Mouse (Mus musculus): ENCODE data around the gene Ppcdc.

Ppcdc gene

DNA sequence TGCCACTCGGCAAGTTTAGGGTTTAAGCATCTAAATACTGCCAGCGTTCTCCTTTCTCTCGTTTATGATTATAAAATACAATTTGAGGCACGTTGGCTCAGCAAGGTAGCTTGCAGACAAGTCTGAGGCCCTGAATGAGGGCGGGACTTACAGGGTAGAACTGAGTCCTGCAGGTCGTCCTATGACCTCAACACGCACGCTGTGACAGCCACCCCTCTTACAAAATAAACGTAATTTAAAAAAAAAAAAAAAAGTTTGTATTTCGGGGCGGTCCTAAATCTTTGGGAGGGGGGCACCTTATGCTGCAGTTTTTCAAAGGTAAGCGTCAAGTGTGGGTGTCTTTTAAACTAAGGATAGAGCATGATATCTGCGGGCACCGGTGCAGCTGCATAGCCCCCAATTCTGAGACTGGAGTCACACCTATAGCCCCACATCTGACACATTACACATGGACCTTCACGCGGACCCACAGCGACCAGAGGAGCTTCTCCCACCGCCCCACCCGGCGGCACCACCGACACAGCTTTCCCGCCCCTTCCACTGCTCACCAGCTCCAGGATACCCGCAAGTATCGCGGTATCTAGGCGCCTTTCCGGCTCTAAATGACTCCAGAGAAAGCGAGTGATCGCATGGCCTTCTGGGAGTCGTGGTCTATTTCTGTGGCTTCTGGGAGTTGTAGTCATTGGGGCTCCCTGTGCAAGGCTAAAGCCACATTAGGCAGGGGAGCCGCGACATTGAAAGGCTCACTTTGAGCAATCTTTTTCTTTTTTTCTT is at the start of gene Ppcdc:
TSS of gene Ppcdc (minus strand) at position 603 of the 774 bp plus-strand sequence.
- DNase-seq (ENCODE audit: low spot score in 2 of 2): peak; percentile 87 to 90

DNA sequence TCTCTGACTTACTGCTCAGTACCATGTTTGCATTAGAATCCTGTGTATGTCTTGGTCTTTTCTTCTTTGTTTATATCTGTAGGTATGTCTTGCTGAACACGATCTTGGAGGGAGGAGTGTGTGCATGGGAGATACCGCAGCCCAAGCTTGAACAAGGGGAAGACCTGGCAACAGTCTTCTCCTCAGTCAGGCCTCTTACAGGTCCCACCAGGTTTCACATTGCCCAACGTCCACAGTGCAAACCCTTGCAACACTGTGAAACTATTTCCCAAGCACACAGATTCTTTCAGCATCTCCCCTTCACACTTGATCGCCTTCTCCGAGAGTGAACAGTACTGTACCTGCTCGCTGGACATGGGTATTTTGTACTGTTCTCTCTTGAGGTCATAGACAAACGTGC is 47.9 kb upstream of the Ppcdc start:
- DNase-seq (ENCODE audit: low spot score in 2 of 2): no peak

DNA sequence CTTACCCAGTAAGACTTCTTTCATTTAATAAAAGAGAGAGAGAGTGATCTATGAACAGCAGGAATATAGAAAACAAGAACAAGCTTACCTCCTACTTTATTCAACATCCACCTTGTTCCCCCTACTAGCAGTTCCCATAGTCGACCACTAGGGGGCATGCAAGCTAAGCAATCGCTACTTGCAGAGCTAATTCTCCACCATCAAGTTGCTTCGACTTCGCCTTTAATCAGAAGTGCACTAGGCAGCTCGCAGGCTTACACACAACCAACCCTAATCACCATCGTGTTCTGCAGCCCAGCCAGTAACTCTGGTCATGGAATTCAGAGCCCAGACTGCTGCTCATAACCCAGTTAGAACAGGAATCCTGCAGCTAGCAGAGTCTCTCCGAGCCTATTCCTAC is 45.9 kb upstream of the Ppcdc start:
- DNase-seq (ENCODE audit: low spot score in 2 of 2): peak; percentile 57 to 79

DNA sequence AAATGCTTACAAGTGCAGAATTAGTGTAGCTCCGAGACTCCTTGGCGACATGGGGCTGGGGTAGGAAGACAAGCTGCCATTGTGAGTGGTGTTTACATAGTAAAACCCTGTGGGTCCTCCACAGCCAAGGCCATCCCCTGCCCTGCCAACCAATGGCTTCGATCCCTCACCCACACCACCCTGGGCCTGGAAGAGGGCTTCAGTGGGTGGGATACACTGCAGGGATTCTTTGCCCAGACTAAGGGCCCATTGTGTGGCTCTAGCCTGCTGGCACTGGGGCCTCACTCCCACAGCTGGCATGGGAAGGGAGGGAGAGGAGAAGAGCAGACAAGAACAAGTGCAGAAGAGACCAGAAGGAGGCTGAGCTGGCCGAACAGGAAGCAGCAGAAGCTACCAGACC is 29.0 kb upstream of the Ppcdc start:
- DNase-seq (ENCODE audit: low spot score in 2 of 2): no peak

DNA sequence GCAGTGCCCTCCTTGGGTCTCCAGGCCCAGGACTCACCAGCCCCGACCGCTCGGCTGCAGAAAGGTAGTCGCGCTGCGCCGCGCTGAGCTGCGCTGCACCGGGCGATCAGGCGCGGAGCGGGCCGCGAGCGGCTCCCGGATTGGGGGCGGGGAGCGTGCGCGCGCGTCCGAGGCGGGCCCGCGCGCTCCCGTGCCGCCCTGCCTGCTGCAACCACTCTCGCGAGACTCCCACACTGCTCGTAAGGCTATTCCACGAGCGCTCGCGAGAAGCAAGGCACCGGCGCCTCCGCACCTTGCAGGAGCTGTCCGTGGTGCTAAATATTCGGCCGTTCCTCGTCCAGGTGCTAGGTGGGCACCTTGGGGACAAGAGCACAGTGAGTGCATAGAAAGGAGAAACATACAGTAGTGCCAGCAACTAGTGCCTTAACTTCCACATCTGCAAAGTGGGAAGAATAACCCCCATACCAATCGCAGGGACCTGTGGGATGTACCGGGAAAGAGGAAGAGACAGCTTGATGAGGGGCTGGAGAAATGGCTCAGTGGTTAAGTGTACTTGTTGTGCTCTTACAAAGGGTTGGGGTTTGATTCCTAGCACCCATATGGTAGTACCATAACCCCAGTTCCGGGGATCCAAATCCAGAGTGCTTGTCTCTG is 28.1 kb upstream of the Ppcdc start, which contains the start of gene Scamp5:
TSS of gene Scamp5 (minus strand) at position 165 of the 654 bp plus-strand sequence.
- DNase-seq (ENCODE audit: low spot score in 2 of 2): peak; percentile 12 to 70

DNA sequence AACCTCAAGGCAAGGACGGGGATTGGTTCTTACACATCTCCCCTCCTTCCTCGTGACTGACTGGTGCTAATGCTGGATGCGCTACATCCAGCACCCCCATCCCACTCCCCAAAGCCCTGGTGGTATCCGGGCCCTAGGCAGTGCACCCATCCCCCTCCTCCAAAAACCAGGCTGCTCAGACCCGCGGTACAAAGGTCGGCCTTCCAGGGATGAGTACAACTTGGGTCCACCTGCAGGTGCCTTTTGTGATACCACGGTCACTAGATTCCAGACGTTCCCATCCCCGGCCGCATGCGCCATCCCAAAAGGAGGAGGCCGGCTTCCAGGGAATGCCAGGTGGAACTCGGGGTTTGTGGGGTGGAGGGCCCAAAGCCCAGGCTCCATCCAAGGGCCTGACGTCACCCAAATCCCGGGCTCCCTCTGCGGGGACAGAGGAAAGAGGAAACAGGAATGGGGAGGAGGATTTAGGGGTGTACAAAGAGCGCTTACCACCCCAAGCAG is 27.4 kb upstream of the Ppcdc start:
- no peak for DNase-seq (ENCODE audit: low spot score in 2 of 2)

DNA sequence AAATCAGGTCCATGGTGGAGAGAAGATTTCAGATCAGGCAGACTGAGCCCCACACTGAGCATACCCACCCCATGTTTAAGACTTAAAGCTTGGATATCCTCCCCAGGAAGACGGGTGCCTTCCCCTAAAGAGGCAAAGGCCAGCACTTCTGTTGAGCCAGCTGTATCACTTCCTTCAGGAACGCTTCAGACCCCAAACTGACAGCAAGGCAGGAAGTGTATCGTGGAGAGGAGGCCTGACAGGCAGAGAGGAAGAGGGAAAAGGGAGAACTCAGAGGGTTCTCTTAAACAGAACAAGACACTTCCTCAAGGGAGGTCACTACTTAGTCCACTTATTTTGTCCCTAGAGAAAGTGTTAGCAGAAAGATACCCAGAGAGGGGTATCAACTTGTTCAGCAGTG is 26.2 kb upstream of the Ppcdc start:
- no peak for DNase-seq (ENCODE audit: low spot score in 2 of 2)

DNA sequence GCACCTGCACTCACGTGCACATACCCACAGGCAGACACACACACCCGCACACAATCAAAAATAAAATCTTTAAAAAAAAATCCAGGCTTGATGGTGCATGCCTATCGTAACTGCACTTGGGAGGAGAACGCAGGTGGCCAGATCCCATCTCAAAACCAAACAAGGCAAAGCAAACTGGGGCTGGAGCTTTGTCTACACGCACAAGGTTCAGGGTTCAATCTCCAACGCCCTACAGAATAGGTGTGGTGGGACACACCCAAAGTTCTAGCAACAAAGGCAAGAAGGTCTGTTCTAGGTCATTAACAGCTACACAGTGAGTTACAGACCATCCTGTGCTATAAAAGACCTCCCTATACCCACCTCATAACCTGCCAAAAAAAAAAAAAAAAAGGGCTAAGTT is 22.9 kb upstream of the Ppcdc start:
- no peak for DNase-seq (ENCODE audit: low spot score in 2 of 2)

DNA sequence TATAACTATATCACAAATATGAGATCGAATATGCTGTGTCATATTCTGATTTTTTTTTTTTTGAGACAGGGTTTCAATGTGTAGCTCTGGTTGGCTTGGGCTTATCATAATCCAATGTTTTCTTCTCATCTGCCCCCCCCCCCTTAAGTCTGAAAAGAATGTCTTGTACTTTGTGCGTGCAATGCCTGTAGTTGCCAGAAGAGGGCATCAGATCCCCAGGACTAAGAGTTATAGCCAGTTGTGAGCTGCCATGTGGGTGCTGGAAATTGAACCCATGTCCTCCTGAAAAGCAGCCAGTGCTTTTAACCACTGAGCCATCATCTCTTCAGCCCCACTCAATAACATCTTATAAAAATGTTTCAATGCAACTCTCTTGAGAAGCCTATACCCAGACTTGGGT is 19.8 kb upstream of the Ppcdc start:
- no peak for DNase-seq (ENCODE audit: low spot score in 2 of 2)

DNA sequence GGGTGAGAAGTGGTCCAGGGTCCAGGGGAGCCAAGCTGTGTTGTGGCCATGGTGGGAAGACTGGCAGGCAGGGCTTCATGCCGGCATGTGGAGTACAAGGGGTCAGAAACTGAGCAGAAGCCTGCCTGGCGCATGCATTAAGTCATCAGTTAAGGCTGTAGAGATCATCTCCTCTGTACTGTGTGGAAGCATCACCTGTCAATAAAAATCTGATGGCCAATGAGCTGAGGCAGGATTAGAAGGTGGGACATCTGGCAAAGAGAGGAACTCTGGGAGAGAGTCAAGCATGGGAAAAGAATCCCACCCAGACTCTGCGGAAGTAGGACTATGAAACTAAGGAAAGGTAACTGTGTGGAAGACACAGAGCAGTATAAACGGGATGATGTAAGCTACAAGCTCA is 13.6 kb upstream of the Ppcdc start:
- no peak for DNase-seq (ENCODE audit: low spot score in 2 of 2)

DNA sequence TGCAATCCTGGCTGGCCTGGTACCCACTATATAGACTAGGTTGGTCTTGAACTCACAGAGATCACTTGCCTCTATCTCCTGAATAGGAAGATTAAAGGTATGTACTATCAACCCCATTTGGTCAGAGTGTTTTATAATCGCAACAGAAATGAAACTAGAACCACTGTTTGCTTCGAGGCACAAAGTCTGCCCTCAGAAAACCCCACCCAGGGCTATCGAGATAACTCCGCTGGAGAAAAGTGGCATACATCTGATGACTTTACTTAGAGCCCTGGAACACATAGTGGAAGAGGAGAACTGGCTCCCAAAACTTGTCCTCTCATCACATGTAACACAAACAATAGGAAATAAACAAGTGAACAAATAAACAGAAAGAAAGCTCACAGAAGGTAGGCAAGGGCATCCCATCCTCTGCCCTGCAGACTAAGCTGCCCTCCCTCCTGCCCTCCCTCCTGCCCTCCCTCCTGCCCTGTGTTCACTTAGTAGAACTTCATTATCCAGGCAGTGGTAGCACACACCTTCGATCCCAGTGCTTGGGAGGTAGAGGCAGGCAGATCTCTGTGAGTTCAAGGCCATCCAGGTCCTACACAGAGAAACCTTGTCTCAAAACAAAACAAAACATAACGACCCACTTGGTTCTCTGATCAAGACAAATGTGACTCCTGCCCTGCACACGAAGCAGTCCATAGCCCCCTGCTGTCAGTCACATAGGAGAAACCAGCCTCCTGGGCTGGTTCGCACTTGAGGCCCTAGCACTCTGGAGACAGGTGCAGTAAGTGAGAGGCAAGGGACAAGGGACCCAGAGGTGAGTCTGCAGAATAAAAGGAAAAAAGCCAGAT is 12.9 kb upstream of the Ppcdc start:
- no peak for DNase-seq (ENCODE audit: low spot score in 2 of 2)

DNA sequence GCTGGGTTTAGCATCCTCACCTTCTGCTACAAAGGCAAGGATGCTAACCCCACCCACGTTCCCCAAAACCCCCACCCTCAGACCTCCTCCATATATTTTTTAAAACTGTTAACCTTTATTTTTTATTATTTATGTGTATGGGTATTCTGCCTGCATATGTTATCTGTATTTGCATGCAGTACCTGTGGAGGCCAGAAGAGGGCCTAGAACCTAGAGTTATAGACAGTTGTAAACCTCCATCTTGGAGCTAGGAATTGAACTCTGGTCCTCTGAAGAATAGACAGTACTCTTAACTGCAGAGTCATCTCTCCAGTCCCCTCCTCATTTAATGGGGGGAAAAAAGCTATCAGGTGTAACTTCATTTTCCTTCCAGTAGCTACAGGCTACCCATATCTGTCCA is 9.8 kb upstream of the Ppcdc start:
- DNase-seq (ENCODE audit: low spot score in 2 of 2): peak in 1 of 2 experiments; percentile 20

DNA sequence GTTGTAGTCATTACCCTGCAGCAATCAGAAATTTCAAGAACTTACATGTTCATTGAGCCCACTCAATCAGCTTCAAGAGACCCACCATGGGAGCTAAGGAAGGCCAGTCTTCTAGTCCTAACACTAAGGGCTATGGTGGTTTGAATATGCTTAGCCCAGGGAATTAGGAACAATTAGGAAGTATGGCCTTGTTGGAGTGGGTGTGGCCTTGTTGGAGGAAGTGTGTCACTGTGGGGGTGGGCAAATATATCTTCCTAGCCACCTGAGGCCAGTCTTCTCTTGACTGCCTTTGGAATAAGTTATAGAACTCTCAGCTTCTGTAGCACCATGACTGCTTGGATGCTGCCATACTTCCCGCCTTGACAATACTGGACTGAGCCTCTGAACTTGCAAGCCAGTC is 696 bp upstream of the Ppcdc start:
- DNase-seq (ENCODE audit: low spot score in 2 of 2): no peak

DNA sequence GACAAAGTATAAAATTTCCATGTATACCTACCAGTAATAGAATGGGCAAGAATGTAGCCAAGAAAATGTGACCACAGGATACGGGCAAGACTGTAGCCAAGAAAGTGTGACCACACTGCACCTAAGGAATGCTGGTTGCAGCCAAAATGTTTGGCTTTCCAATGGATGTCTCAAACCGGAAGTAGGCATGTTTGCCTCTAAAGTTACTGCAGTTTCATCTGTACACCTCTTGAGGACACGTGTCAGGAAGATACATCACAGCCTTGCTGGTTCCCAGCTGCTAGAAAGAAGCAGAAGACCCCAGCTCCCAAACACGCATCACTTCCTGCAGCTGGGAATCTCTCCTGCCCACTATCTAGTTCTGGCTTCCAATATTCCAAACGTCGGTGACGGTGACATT is 841 bp downstream of the Ppcdc start:
- no peak for DNase-seq (ENCODE audit: low spot score in 2 of 2)

DNA sequence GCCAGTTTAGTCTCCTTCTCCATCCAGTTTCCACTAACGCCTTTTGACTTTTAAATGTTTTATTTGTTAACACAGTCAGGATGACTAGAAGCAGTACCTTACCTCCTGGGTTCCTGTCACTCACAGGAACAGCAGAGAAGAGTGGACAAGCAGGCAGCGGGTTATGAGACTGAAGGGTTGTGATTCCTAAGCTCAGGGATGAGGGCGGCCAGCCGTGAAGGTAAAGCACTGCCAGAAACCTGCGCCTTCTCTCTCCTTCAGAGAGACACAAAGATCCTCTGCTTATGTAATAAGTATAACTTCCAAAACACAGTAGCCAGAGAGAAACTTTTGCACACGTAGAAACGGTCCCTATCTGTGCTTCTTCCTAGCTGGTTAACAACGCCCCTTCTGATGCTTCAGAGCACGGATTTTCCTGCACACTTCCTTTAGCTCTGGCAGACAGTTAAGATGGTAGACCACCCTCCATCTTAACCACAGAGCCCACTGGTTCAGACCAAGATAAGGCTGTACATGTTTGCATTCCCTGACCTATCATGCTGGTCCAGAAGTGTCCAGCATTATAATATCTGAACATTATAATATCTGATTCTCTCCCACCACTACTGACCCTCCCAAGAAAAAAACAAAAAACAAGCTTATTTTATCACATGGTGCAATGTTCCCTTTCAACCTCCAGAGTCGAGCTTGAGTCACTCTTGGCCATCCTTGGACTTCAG is 1.9 kb downstream of the Ppcdc start:
- no peak for DNase-seq (ENCODE audit: low spot score in 2 of 2)

DNA sequence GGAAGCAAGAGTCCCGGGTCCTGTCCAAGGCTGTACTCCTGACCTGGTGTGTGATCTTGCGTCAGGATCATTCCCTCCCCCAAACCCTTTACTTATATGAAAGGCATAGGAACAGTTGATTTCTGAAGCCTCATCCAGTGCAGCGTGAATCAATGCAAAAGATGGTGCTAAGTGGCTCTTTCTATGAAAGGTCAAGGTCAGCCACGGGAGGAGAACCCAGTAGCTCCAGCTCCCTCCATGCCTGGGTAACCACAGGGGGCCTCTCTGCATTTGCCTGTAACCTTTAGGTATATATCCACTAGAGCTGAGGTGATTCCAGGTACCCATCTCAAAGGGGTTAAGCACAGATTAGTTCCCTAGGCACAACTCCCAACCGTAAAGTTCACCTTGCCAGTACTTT is 3.8 kb downstream of the Ppcdc start:
- DNase-seq (ENCODE audit: low spot score in 2 of 2): no peak

DNA sequence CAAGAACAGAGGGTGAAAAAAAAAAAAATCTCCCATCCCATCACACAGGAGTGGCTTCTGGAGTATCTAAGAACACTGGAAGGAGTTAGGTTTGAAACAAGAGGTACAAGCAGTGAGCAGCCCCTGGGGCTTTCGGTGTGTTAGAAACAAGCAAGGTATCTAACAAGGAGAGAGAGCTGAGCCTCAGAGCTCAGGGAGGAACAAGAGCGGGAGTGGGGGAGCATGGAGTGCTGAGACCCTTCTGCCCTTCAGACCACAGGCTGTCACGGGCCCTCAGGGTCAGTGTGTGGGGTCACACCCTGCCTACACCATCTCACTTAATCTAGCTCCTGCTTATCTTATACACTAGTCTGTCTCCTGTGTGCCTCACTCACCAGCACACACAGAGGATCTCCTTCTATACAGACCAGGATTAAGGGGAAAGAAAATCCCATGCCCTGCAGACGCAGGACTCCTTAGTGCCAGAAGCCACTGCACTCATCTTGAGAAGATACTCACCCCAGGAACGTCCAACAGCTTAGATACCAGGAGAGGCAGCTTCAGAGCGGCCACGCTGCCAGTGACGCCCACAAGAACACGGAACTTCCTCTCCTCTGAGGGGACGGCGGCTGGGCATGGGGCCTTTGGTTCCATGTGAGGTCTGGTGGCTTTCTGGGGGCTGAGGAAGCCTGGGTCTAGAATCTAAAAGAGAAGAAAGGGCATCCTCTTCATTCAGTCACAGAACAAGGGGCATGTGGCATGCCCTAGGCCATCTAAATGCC is 5.3 kb downstream of the Ppcdc start:
- DNase-seq (ENCODE audit: low spot score in 2 of 2): no peak

DNA sequence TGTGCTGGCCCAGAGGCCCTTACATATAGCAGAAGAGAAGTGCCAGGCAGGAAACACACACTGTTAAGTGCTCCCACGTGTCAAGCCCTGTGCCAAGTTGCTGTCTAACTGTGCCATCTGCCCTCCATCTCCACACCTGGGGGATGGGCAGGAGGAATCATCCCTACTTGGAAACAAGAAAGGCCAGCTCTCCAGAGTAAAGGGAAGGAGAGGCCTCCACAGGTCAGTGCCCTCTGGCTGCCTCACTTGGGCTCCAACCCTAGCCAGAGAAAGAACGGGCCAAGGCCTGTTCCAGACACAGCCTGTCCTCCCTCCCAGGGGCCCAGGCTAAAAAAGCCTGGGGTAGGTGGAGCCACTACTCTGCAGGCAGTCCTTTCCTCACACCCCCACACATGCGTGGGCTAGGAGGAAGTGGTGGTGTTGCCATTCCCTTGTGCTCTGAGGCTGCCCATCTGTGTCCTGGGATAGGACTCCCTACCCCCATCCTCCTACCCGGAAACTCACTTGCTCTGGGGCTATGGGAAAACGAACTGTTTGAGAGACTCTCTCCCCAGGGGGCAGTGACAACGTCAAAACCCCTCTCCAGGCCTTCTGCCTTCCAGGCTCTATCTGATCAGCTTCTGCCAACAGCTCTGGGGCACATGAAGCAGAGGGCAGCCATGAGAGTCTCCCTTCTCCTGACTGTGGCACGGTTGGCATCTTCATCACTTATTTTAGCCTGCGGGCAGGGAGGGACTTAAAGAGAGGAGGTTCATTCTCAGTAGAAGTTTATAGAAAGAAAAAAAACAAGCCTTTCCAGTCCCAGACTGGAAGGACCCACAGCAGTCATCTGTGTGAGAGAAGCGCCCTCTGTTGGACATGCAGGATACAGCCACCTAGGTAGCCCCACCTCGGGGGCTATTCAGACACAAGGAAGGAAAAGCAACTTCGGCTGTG is 6.6 kb downstream of the Ppcdc start:
- DNase-seq (ENCODE audit: low spot score in 2 of 2): peak; percentile 73 to 81

DNA sequence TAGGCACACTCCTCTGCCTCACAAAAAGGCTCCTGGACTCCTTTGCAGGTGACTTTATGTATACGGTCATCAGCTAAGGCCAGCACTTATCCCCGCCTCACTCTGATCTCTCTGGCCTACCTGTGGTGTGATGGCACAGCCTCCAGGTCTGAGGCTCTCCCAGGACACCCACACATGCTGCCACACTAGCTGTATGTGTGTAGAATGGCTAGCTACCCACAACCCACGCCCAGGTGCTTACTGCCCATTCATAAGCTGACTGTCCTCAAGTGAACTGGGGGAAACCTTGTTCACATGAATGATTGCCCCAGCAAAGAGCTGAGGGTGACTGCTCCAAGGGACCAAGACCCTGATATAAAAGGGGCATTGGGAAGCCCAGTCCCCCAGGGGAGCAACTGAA is 7.4 kb downstream of the Ppcdc start:
- DNase-seq (ENCODE audit: low spot score in 2 of 2): no peak

DNA sequence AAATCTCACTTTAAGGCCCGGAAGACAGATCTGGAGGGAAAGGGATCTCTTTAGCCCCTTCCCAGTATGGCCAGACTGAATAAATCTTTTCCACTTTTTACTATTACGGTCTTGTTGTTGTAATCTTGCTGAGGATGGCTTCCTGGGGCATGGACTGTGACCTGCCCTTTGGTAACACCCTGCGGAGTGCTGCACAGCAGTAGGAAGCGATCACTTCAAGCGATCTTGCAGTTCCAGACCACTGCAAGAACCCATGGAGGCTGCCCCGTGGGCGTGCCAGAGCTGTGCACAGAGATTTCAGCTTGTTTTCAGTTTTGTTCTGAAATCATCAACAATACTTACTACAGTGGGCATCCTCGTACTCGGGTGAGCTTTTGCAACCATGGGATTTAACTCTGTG is 8.7 kb downstream of the Ppcdc start:
- DNase-seq (ENCODE audit: low spot score in 2 of 2): no peak

Measured in natural killer cell, adult 2 months (primary cell).